Mouse (Mus musculus) ES-Bruce4 (cell line): ENCODE results near the gene Rerg. TPM values are rescaled to one million over a fixed set of nuclear protein-coding genes. Genes with fewer than 3 reads are reported as not detected.

Source experiments
- H3K27ac ChIP-seq: 2 replicates; pipeline ENCODE4 v1.5.1; 2012; ENCODE audit warnings: low read length, inconsistent platforms; ENCODE audit not compliant: insufficient read depth
- H3K27me3 ChIP-seq: 2 replicates; pipeline ENCODE4 v1.6.1; 2012; ENCODE audit warnings: mild to moderate bottlenecking, low read length, inconsistent platforms; ENCODE audit not compliant: control insufficient read depth, poor library complexity, insufficient read depth, severe bottlenecking
- H3K36me3 ChIP-seq: 2 replicates; pipeline ENCODE4 v1.6.1; 2012; ENCODE audit warnings: inconsistent platforms, mild to moderate bottlenecking, low read length, moderate library complexity; ENCODE audit not compliant: control insufficient read depth, poor library complexity, insufficient read depth, severe bottlenecking
- H3K4me1 ChIP-seq: one replicate; pipeline ENCODE4 v1.8.1; 2011; ENCODE audit warnings: low read length; ENCODE audit not compliant: control insufficient read depth, insufficient read depth
- H3K4me3 ChIP-seq: 2 replicates; pipeline ENCODE4 v1.5.1; 2011; ENCODE audit warnings: low read depth, mild to moderate bottlenecking, low read length
- H3K9ac ChIP-seq: 2 replicates; pipeline ENCODE4 v1.6.1; 2012; ENCODE audit warnings: low read depth, mild to moderate bottlenecking, inconsistent platforms; ENCODE audit not compliant: poor library complexity, severe bottlenecking
- H3K9me3 ChIP-seq: replicated peaks from 2 replicates; pipeline ENCODE4 v1.6.1; 2012; ENCODE audit warnings: mild to moderate bottlenecking, low read length, inconsistent platforms; ENCODE audit not compliant: control insufficient read depth, poor library complexity, insufficient read depth, severe bottlenecking
- CTCF ChIP-seq: IDR thresholded peaks from one replicate; pipeline ENCODE4 v1.8.1; 2011; ENCODE audit warnings: low read depth, low read length
- EP300 ChIP-seq: IDR thresholded peaks from 2 replicates; pipeline ENCODE4 v1.6.1; 2011; ENCODE audit warnings: low read depth, low read length; ENCODE audit not compliant: insufficient read depth
- POLR2A ChIP-seq: IDR thresholded peaks from one replicate; pipeline ENCODE4 v1.8.1; 2011; ENCODE audit warnings: low read length; ENCODE audit not compliant: insufficient read depth
- polyA plus RNA-seq: library from polyadenylated mRNA; stranded (reverse); fragments of >200 nt; gene quantifications from 2 replicates; pipeline ENCODE4 v1.2.4, GENCODE M21; 2011; ENCODE audit warnings: low read depth; ENCODE audit not compliant: missing spikeins, insufficient read depth, insufficient read length

Rerg gene
- polyA plus RNA-seq, 1 experiment, result not detected

DNA sequence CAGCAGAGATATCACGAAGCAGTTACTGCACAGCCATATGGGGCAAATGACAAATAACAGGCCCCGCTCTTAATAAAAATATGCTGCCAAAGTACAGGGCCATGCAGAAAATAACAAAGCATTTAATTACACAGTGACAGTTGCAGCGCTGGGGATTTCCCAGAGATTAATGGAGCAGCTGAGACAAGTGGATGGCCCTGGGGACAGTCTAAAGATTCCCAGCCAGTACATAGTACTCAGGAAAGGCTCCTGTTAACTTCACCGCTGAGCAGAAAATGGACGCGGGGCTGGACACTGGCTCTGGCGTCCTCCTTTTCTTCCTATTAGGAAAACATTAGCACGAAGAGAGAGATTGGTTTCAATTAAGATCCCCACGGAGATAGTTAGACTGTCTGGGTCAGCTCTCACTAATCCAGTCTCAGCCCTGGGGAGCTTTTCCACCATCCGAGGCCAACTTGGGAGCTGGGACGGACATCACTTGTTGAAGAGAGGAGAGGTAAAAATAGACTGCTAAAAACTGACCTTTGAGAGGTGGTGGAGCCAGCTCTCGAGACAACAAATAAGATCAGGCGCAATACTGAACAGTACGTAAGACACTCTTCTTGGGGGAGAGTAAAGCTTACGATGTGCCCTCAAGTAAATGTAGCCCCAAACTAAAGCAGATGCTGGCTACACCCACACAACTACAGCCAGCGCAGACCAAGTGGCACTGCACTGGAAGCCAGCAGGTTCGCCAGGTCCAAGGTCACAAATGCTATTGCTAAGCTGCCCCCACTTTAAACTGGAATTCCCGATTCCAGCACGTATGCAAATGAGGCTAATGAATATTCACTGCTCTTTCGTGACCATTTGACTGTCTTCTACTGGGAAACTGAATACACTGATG is 34.5 kb downstream of the Rerg start:
- Histone ChIP-seq H3K27ac (no peak overlapping the region), H3K27me3 (no peaks in the 10 kb centered on the region), H3K4me3 (no peak overlapping the region), H3K9ac (no peak overlapping the region), H3K9me3 (no peaks in the 10 kb centered on the region), H3K4me1 (no peaks in the 10 kb centered on the region), H3K36me3 (no peaks in the 10 kb centered on the region)
- TF ChIP-seq POLR2A (no peak), CTCF (no peak), EP300 (no peak)

DNA sequence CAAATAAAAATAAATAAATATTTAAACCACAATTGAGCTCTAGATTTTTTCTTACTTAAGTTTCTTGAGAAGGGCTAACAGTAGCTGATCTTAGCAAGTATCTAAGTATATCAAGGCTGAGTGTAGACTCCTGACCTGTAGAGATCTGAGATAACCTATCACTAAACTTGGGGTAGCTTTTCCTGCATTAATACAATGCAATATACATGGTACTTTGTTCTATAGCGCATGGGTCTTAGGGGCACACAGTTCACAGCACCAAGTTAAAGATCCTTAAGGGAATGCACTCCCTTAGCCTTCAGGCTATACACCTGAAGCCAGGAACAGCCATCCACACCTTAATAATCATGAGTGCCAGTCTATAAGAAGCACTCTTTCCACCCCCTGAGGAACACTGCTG is 38.5 kb downstream of the Rerg start:
- H3K27me3 ChIP-seq, result no peaks in the 10 kb centered on the region
- H3K4me3 ChIP-seq, result no peak overlapping the region
- H3K9me3 ChIP-seq, result no peaks in the 10 kb centered on the region
- no peaks in the 10 kb centered on the region for H3K4me1 ChIP-seq
- H3K36me3 ChIP-seq, result no peaks in the 10 kb centered on the region
- no peak overlapping the region for H3K9ac ChIP-seq
- H3K27ac ChIP-seq, result no peak overlapping the region
- TF ChIP-seq CTCF (no peak), EP300 (no peak), POLR2A (no peak)

DNA sequence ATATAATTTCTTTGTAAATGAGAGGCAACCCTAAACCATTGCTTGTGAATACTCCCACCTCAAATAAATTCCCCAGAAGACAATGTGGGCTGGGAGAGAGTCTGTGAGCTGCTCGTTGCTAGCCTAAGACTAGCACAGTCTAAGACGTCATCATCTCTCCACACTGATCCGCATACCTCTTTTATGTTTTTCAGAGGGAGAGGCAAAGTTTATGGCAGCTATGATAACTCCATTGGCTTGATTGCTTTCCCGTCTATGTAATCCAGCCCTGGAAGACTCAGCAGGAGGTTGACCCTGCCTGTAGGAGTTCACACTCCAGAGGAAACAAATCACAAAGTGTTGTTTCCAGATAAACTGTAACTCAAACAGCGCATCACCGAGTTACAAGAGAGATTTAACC is 38.9 kb downstream of the Rerg start:
- no peaks in the 10 kb centered on the region for H3K36me3 ChIP-seq

DNA sequence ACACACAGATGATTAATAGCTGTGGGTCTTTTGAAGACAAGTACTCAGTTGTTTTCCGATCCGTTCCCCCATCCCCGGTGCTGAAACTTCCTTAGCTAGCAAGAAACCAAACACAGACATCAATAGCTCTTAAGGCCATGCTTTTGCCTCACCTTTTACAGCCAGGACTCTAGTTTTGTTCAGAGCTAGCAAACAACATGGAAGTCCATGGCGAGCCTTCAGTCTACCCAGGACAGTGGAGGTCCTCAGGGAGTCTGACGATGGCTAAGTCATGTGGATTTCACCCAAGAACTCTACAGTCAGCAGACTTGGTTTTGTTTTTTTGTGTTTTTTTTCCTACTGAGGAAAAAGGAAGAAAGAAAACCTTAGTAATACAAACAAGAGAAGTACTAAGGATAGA is 43.4 kb downstream of the Rerg start:
- no peak overlapping the region for H3K4me3 ChIP-seq
- H3K9ac ChIP-seq, result no peak overlapping the region
- no peaks in the 10 kb centered on the region for H3K9me3 ChIP-seq
- H3K4me1 ChIP-seq, result no peaks in the 10 kb centered on the region
- H3K27ac ChIP-seq, result no peak overlapping the region
- H3K36me3 ChIP-seq, result no peaks in the 10 kb centered on the region
- no peak for TF ChIP-seq CTCF
- TF ChIP-seq POLR2A, result no peak
- TF ChIP-seq EP300, result no peak
- H3K27me3 ChIP-seq, result no peaks in the 10 kb centered on the region

More for the DNA sequence above, 38.9 kb downstream of the Rerg start:
- no peak overlapping the region for H3K27ac ChIP-seq
- H3K4me3 ChIP-seq, result no peak overlapping the region
- no peaks in the 10 kb centered on the region for H3K27me3 ChIP-seq
- TF ChIP-seq POLR2A (no peak), CTCF (no peak), EP300 (no peak)
- H3K9ac ChIP-seq, result no peak overlapping the region
- no peaks in the 10 kb centered on the region for H3K9me3 ChIP-seq
- H3K4me1 ChIP-seq, result no peaks in the 10 kb centered on the region

DNA sequence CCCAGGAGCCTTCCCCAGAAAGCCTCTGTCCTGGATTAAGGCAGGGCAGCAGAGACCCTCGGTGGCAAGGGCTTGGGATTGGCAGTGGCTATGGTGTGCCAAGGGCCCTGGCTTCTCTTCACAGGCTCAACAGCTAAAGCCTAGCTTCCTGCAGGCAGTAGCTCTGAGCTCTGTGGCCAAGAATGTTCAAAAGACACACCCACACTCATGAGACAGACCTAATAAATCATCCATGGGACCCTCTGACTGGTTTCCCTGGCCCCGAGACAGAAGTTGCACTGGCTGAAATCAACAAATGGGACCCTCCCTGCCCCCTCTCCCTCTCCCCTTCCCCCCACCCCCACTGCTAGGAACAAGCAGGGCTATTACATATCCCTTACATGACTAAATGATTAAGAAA is 44.1 kb downstream of the Rerg start:
- Histone ChIP-seq H3K9me3 (no peaks in the 10 kb centered on the region), H3K27ac (no peak overlapping the region), H3K4me3 (no peak overlapping the region), H3K4me1 (no peaks in the 10 kb centered on the region), H3K9ac (no peak overlapping the region), H3K36me3 (no peaks in the 10 kb centered on the region), H3K27me3 (no peaks in the 10 kb centered on the region)
- TF ChIP-seq EP300, result no peak

DNA sequence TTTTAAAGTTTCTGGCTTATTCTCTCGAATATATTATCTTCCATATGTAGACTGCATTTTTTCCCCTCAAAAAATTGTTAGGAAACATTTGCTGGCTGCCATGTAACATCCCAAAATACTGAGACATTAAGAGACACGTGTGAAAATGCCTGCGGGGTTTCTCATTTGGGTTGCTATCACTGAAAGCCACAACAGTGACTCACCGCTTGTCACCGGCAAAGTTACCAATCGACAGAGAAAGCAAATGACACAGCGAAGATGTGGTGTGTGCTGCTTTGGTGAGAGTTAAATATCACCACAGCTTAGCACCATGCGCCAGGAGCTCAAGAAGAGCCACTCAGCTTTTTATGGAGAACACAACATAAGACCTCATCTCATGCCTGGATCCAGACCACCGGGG is 44.9 kb downstream of the Rerg start:
- TF ChIP-seq POLR2A (no peak), CTCF (no peak), EP300 (no peak)

More for the DNA sequence above, 44.9 kb downstream of the Rerg start:
- Histone ChIP-seq H3K27ac (no peak overlapping the region), H3K4me1 (no peaks in the 10 kb centered on the region), H3K9me3 (no peaks in the 10 kb centered on the region), H3K27me3 (no peaks in the 10 kb centered on the region), H3K36me3 (no peaks in the 10 kb centered on the region), H3K9ac (no peak overlapping the region), H3K4me3 (no peak overlapping the region)
